Mouse (Mus musculus): ENCODE results near the gene Pcgf3.

DNA sequence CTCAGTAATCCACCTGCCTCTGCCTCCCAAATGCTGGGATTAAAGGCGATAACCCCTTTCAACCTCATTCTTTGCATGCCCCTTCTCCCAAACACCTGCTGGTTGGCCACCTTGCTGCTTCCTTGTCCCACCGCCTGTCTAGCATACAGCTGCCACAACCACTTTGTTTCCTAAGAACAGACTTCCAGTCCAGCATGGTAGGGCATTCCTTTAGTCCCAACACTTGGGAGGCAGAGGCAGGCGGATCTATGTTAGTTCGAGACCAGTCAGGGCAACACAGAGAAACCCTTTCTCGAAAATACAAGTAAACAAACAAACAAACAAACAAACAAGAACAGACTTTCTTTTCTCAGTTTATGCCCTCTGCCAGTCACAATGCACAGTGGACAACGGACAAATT, 571 bp upstream of the Pcgf3 start:
- TF ChIP-seq CTCF (IDR thresholded peaks at IDR 0.05; ENCODE audit: low read depth) (no peak), EP300 (optimal IDR thresholded peaks at IDR 0.05) (no peak)
